Mouse (Mus musculus): ENCODE data around the gene Prkrip1. TPM values are rescaled to one million over a fixed set of nuclear protein-coding genes. Genes with fewer than 3 reads are reported as not detected.
A peak's percentile ranks its signal among the peaks of the same experiment; 100 is the strongest.

The Prkrip1 gene
- total RNA-seq, 1 experiment: 52.8 TPM

GRCm38 (mm10) chr5:136136292-136136990, 62.3 kb downstream of the Prkrip1 start:
- Histone ChIP-seq H3K4me1 (ENCODE audit: control insufficient read depth in 2 of 2, insufficient read depth in 2 of 2, low read length in 2 of 2, poor library complexity in 1 of 2) (peaks cover 0 to 19% of the 10 kb centered on the region in 2 experiments; a peak in 1 of 4 replicates), H3K9ac (ENCODE audit: insufficient read depth, low read depth, low read length, poor library complexity, severe bottlenecking) (peak overlapping the region; percentile 86), H3K4me3 (ENCODE audit: insufficient read depth in 1 of 2, low read depth in 1 of 2, low read length in 2 of 2, poor library complexity in 1 of 2, severe bottlenecking in 1 of 2) (peak overlapping the region; percentile 85 to 94), H3K27ac (ENCODE audit: insufficient read depth, low read depth, low read length, poor library complexity, severe bottlenecking) (peak overlapping the region; percentile 64; the same call in 1 of the 2 replicates), H3K36me3 (ENCODE audit: control insufficient read depth, insufficient read depth, low read length, poor library complexity, severe bottlenecking) (peaks cover 32% of the 10 kb centered on the region), H3K9me3 (ENCODE audit: control insufficient read depth, insufficient read depth, low read depth, low read length) (no peaks in the 10 kb centered on the region)
- DNase-seq (ENCODE audit: low read depth, low spot score): no peak
- in situ Hi-C loops (cut with MboI; ENCODE audit: low sequenced_read_pairs in 2 of 2, unreplicated experiment in 2 of 2): no loop called here
- TF ChIP-seq ZNF384 (IDR thresholded peaks at IDR 0.05; ENCODE audit: low read depth, low read length) (no peak), ZC3H11A (IDR thresholded peaks at IDR 0.05; ENCODE audit: borderline replicate concordance, low read depth, low read length) (no peak), HCFC1 (IDR thresholded peaks at IDR 0.05; ENCODE audit: borderline replicate concordance, insufficient read depth, low read length) (no peak), MAFK (IDR thresholded peaks at IDR 0.05; ENCODE audit: insufficient read depth, low read depth, low read length) (no peak), CHD2 (IDR thresholded peaks at IDR 0.05; ENCODE audit: low read depth, low read length) (no peak; the same call in 1 of the 2 replicates)

GRCm38 (mm10) chr5:136135571-136136291, 63.0 kb downstream of the Prkrip1 start, which contains the start of the genes Lrwd1 and Alkbh4:
Gene Lrwd1, minus strand, starts transcription at chr5:136136074.
Gene Alkbh4, plus strand, starts transcription at chr5:136136146.
- H3K9ac ChIP-seq (ENCODE audit: insufficient read depth, low read depth, low read length, poor library complexity, severe bottlenecking): peak within 1 kb of the TSS; percentile 93
- peaks cover 0 to 19% of the 10 kb centered on the region in 2 experiments; a peak in 1 of 4 replicates for H3K4me1 ChIP-seq (ENCODE audit: control insufficient read depth in 2 of 2, insufficient read depth in 2 of 2, low read length in 2 of 2, poor library complexity in 1 of 2)
- peak within 1 kb of the TSS; percentile 64; the same call in 1 of the 2 replicates for H3K27ac ChIP-seq (ENCODE audit: insufficient read depth, low read depth, low read length, poor library complexity, severe bottlenecking)
- peak within 1 kb of the TSS; percentile 85 to 94 for H3K4me3 ChIP-seq (ENCODE audit: insufficient read depth in 1 of 2, low read depth in 1 of 2, low read length in 2 of 2, poor library complexity in 1 of 2, severe bottlenecking in 1 of 2)
- no peaks in the 10 kb centered on the region for H3K9me3 ChIP-seq (ENCODE audit: control insufficient read depth, insufficient read depth, low read depth, low read length)
- H3K36me3 ChIP-seq (ENCODE audit: control insufficient read depth, insufficient read depth, low read length, poor library complexity, severe bottlenecking): peaks cover 32% of the 10 kb centered on the region
- in situ Hi-C loops (cut with MboI; ENCODE audit: low sequenced_read_pairs in 2 of 2, unreplicated experiment in 2 of 2): no loop called here
- DNase-seq (ENCODE audit: low read depth, low spot score): peak; percentile 95
- TF ChIP-seq CHD2 (IDR thresholded peaks at IDR 0.05; ENCODE audit: low read depth, low read length) (no peak), HCFC1 (IDR thresholded peaks at IDR 0.05; ENCODE audit: borderline replicate concordance, insufficient read depth, low read length) (peak; percentile 94), MAFK (IDR thresholded peaks at IDR 0.05; ENCODE audit: insufficient read depth, low read depth, low read length) (no peak)

Other genes starting within 250 kb of the Prkrip1 start
- gene Ssc4d, start 224.4 kb downstream of the Prkrip1 start, total RNA-seq (2012; rRNA removed): 10.9 and 11.0 TPM in 2 replicates
- 12.7 and 16.1 TPM in 2 replicates for gene Zp3, start 218.9 kb downstream of the Prkrip1 start, total RNA-seq (2012; rRNA removed)
- 26.7 and 28.3 TPM in 2 replicates for gene Dtx2, start 204.2 kb downstream of the Prkrip1 start, total RNA-seq (2012; rRNA removed)
- 1.6 and 2.2 TPM in 2 replicates for gene Upk3b, start 160.5 kb downstream of the Prkrip1 start, total RNA-seq (2012; rRNA removed)
- gene Upk3bl, start 144.5 kb downstream of the Prkrip1 start, total RNA-seq (2012; rRNA removed): 2.2 and 5.1 TPM in 2 replicates
- 17.4 and 21.7 TPM in 2 replicates for gene Rasa4, start 115.0 kb downstream of the Prkrip1 start, total RNA-seq (2012; rRNA removed)
- gene Polr2j, start 82.3 kb downstream of the Prkrip1 start, total RNA-seq (2012; rRNA removed): 168 and 195 TPM in 2 replicates
- gene Lrwd1, start 62.9 kb downstream of the Prkrip1 start, total RNA-seq (2012; rRNA removed): 74.7 and 89.7 TPM in 2 replicates
- gene Alkbh4, start 62.8 kb downstream of the Prkrip1 start, total RNA-seq (2012; rRNA removed): 11.3 and 13.3 TPM in 2 replicates
- gene Orai2, start 28.2 kb downstream of the Prkrip1 start, total RNA-seq (2012; rRNA removed): 2.9 and 4.8 TPM in 2 replicates
- gene Sh2b2, start 47.6 kb upstream of the Prkrip1 start, total RNA-seq (2012; rRNA removed): 3.3 and 3.8 TPM in 2 replicates